Mouse (Mus musculus): Measurements from ENCODE around the gene Pebp1.

GRCm38 (mm10) chr5:117282360-117282759, 5.1 kb downstream of the Pebp1 start:
- peak; percentile 30 for TF ChIP-seq CTCF (IDR thresholded peaks at IDR 0.05; ENCODE audit: low read depth)
- TF ChIP-seq EP300 (IDR thresholded peaks at IDR 0.05; ENCODE audit: low read depth), result no peak

All from liver, postnatal 0 days (tissue).